Mouse (Mus musculus): ENCODE results near the gene Arhgap42. TPM values are rescaled to one million over a fixed set of nuclear protein-coding genes. Genes with fewer than 3 reads are reported as not detected.

Gene Arhgap42
- polyA plus RNA-seq, 1 experiment from 2014 or later = 43.4 TPM

DNA sequence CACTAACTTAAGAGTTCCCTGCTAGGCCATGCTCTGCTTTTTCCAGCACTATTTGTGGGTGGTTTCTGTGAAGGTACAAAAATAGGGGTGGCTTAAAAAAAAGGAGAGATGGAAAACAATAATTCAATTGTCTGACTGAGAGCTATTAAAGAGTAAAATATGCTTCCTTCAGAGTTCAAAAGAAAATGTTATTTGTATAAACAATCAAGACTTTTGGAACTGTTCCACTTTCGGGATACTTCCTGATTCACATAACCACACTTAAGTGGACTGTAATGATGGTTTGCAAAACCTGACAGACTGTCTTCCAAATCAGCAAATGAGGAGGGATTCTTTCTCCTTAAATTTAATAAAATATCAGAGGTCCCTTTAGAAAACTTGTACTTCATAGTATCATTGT lies 65.8 kb downstream of the Arhgap42 start:
- Histone ChIP-seq H3K27ac (ENCODE audit: low read depth, low read length) (no peak overlapping the region), H3K27me3 (ENCODE audit: control insufficient read depth, insufficient read depth, low read length) (no peaks in the 10 kb centered on the region), H3K4me2 (replicated peaks; ENCODE audit: low read depth, low read length) (no peak overlapping the region), H3K4me3 (ENCODE audit: low read length) (no peak overlapping the region), H3K4me1 (ENCODE audit: control insufficient read depth, insufficient read depth, low read length) (peaks cover 7% of the 10 kb centered on the region; the same call in 1 of the 2 replicates), H3K36me3 (ENCODE audit: control insufficient read depth, insufficient read depth, low read length) (no peaks in the 10 kb centered on the region), H3K9me3 (ENCODE audit: control insufficient read depth, low read length) (no peaks in the 10 kb centered on the region), H3K9ac (ENCODE audit: low read depth, low read length) (no peak overlapping the region)
- ATAC-seq (ENCODE audit: low FRiP score, low TSS enrichment) = no peak
- 34% methylated on average over 1 of the region's 1 CpGs for WGBS

- no peak overlapping the region; the same call in 1 of the 2 replicates for H3K27ac ChIP-seq (ENCODE audit: low read depth, low read length)
- H3K27me3 ChIP-seq (ENCODE audit: control insufficient read depth, insufficient read depth, low read length) = no peaks in the 10 kb centered on the region
- no peak overlapping the region for H3K4me3 ChIP-seq (ENCODE audit: low read length)
- H3K4me2 ChIP-seq (replicated peaks; ENCODE audit: low read depth, low read length) = no peak overlapping the region
- H3K36me3 ChIP-seq (ENCODE audit: control insufficient read depth, insufficient read depth, low read length) = no peaks in the 10 kb centered on the region
- no peak overlapping the region for H3K9ac ChIP-seq (ENCODE audit: low read depth, low read length)
- peaks cover 7% of the 10 kb centered on the region; the same call in 1 of the 2 replicates for H3K4me1 ChIP-seq (ENCODE audit: control insufficient read depth, insufficient read depth, low read length)
- no peaks in the 10 kb centered on the region for H3K9me3 ChIP-seq (ENCODE audit: control insufficient read depth, low read length)
- peak; percentile 68; the same call in 1 of the 2 replicates for ATAC-seq (ENCODE audit: low FRiP score, low TSS enrichment)
- WGBS = 53% methylated on average over 5 of the region's 5 CpGs
Observed at GRCm38 (mm10) chr9:9171146-9171816, 67.6 kb downstream of the Arhgap42 start.

GRCm38 (mm10) chr9:9165641-9166063 lies 73.2 kb downstream of the Arhgap42 start:
- H3K4me2 ChIP-seq (replicated peaks; ENCODE audit: low read depth, low read length) = no peak overlapping the region
- H3K27me3 ChIP-seq (ENCODE audit: control insufficient read depth, insufficient read depth, low read length) = no peaks in the 10 kb centered on the region
- ATAC-seq (ENCODE audit: low FRiP score, low TSS enrichment) = no peak
- H3K4me3 ChIP-seq (ENCODE audit: low read length) = no peak overlapping the region
- no peaks in the 10 kb centered on the region for H3K9me3 ChIP-seq (ENCODE audit: control insufficient read depth, low read length)
- H3K36me3 ChIP-seq (ENCODE audit: control insufficient read depth, insufficient read depth, low read length) = no peaks in the 10 kb centered on the region
- H3K27ac ChIP-seq (ENCODE audit: low read depth, low read length) = no peak overlapping the region
- H3K9ac ChIP-seq (ENCODE audit: low read depth, low read length) = no peak overlapping the region
- 0 out of 2 replicates have a peak, but pooled peaks cover 4% of the 10 kb centered on the region for H3K4me1 ChIP-seq (ENCODE audit: control insufficient read depth, insufficient read depth, low read length)
- WGBS = 79% methylated on average over 4 of the region's 4 CpGs

- no peak for ATAC-seq (ENCODE audit: low FRiP score, low TSS enrichment)
- H3K4me3 ChIP-seq (ENCODE audit: low read length) = no peak overlapping the region
- H3K4me2 ChIP-seq (replicated peaks; ENCODE audit: low read depth, low read length) = no peak overlapping the region
- H3K27me3 ChIP-seq (ENCODE audit: control insufficient read depth, insufficient read depth, low read length) = no peaks in the 10 kb centered on the region
- 0 out of 2 replicates have a peak, but pooled peaks cover 4% of the 10 kb centered on the region for H3K4me1 ChIP-seq (ENCODE audit: control insufficient read depth, insufficient read depth, low read length)
- no peak overlapping the region for H3K9ac ChIP-seq (ENCODE audit: low read depth, low read length)
- H3K9me3 ChIP-seq (ENCODE audit: control insufficient read depth, low read length) = no peaks in the 10 kb centered on the region
- WGBS = 30% methylated on average over 3 of the region's 3 CpGs
- no peak overlapping the region for H3K27ac ChIP-seq (ENCODE audit: low read depth, low read length)
- no peaks in the 10 kb centered on the region for H3K36me3 ChIP-seq (ENCODE audit: control insufficient read depth, insufficient read depth, low read length)
Observed at GRCm38 (mm10) chr9:9160736-9161135, 78.2 kb downstream of the Arhgap42 start.

DNA sequence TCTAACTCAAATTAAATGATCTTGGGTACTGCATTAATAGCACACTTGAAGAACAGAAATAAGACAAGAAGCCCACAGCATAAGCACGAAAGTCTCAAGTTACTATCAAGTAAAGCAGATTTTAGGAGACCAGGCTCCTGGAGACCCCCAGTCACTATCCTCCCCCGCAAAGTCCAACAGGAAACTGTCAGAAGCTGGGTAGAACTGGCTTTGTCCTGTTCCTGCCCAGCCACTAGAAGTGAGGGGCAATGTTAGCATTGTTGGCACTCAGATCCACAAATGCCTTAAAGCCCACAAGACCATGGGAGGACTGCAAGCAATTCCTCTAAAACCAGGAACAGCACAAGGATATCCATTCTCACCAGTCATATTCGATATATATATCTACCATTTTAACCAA lies 80.7 kb downstream of the Arhgap42 start:
- 77% methylated on average over 3 of the region's 3 CpGs for WGBS

GRCm38 (mm10) chr9:9157425-9157824 lies 81.5 kb downstream of the Arhgap42 start:
- no peak for ATAC-seq (ENCODE audit: low FRiP score, low TSS enrichment)
- WGBS = 93% methylated on average over 2 of the region's 2 CpGs
- Histone ChIP-seq H3K4me1 (ENCODE audit: control insufficient read depth, insufficient read depth, low read length) (no peaks in the 10 kb centered on the region), H3K36me3 (ENCODE audit: control insufficient read depth, insufficient read depth, low read length) (no peaks in the 10 kb centered on the region; the same call in 1 of the 2 replicates), H3K27ac (ENCODE audit: low read depth, low read length) (no peak overlapping the region), H3K4me2 (replicated peaks; ENCODE audit: low read depth, low read length) (no peak overlapping the region), H3K9ac (ENCODE audit: low read depth, low read length) (no peak overlapping the region), H3K27me3 (ENCODE audit: control insufficient read depth, insufficient read depth, low read length) (no peaks in the 10 kb centered on the region), H3K9me3 (ENCODE audit: control insufficient read depth, low read length) (no peaks in the 10 kb centered on the region), H3K4me3 (ENCODE audit: low read length) (no peak overlapping the region)

More for the DNA sequence above, 80.7 kb downstream of the Arhgap42 start:
- H3K4me1 ChIP-seq (ENCODE audit: control insufficient read depth, insufficient read depth, low read length) = no peaks in the 10 kb centered on the region
- H3K36me3 ChIP-seq (ENCODE audit: control insufficient read depth, insufficient read depth, low read length) = no peaks in the 10 kb centered on the region; the same call in 1 of the 2 replicates
- H3K27ac ChIP-seq (ENCODE audit: low read depth, low read length) = no peak overlapping the region
- no peak overlapping the region for H3K4me2 ChIP-seq (replicated peaks; ENCODE audit: low read depth, low read length)
- ATAC-seq (ENCODE audit: low FRiP score, low TSS enrichment) = no peak
- no peak overlapping the region for H3K9ac ChIP-seq (ENCODE audit: low read depth, low read length)
- H3K4me3 ChIP-seq (ENCODE audit: low read length) = no peak overlapping the region
- no peaks in the 10 kb centered on the region for H3K27me3 ChIP-seq (ENCODE audit: control insufficient read depth, insufficient read depth, low read length)
- no peaks in the 10 kb centered on the region for H3K9me3 ChIP-seq (ENCODE audit: control insufficient read depth, low read length)

DNA sequence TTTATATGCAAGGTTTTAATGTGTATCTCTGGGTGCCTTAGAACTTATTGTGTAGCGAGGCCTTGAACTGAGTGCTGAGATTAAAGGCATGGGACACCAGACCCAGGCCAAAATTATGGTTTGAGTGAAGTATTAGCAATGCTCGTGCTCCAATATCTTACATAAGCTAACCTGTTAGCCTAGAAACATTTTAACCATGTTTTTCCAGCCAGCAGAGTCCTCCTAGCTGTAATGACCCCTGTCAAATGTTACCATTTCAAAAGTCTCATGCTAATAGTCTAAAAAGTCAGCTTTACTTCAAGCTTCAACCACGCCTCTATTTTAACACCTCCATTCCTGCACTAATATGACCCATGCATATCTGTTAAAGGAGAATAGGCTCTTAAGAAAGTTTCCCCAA lies 84.3 kb downstream of the Arhgap42 start:
- WGBS = 83% methylated on average over 3 of the region's 3 CpGs
- Histone ChIP-seq H3K4me2 (replicated peaks; ENCODE audit: low read depth, low read length) (no peak overlapping the region), H3K9me3 (ENCODE audit: control insufficient read depth, low read length) (no peaks in the 10 kb centered on the region), H3K36me3 (ENCODE audit: control insufficient read depth, insufficient read depth, low read length) (no peaks in the 10 kb centered on the region; the same call in 1 of the 2 replicates), H3K4me1 (ENCODE audit: control insufficient read depth, insufficient read depth, low read length) (no peaks in the 10 kb centered on the region), H3K4me3 (ENCODE audit: low read length) (no peak overlapping the region), H3K9ac (ENCODE audit: low read depth, low read length) (no peak overlapping the region), H3K27me3 (ENCODE audit: control insufficient read depth, insufficient read depth, low read length) (no peaks in the 10 kb centered on the region), H3K27ac (ENCODE audit: low read depth, low read length) (no peak overlapping the region)
- no peak for ATAC-seq (ENCODE audit: low FRiP score, low TSS enrichment)

DNA sequence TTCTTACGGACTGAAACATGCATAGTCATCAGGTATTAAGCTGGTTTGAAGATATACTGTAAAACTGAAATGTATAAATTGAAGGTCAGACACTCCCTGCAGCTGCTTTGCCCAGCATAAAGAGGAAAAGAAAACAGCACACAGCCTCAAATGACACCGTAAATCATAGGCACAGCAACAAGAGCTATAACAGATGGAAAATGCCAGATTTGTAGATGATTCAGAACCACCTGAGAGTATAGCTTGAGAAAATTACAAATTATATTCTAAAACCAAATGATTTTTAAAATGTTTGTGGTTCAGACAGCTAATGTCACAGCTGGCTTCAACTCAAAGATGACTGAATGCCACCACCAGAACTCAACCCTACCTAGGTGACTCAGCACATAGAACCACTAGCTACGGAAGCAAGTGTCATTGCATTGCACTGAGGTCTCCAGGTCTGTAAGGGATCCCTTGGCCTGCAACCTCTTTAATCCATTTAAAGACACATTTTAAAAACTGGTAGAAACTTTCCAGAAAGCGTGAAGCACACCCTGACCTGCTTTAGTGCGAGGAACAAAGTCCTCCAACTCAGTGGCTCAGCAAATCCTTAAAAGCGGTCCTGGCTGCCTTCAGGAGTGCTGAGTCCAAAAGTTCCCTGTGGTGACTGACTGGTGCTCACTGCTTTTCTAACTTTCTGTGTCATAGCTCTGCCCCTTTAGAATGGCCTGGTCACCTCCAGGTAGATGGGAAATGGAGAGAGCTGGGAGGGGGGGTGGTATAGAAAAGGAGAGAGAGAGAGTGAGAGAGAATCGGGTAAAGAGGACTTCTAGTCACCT lies 94.4 kb downstream of the Arhgap42 start:
- Histone ChIP-seq H3K4me3 (ENCODE audit: low read length) (no peak overlapping the region), H3K9me3 (ENCODE audit: control insufficient read depth, low read length) (no peaks in the 10 kb centered on the region), H3K27ac (ENCODE audit: low read depth, low read length) (no peak overlapping the region), H3K4me1 (ENCODE audit: control insufficient read depth, insufficient read depth, low read length) (no peaks in the 10 kb centered on the region), H3K4me2 (replicated peaks; ENCODE audit: low read depth, low read length) (no peak overlapping the region), H3K36me3 (ENCODE audit: control insufficient read depth, insufficient read depth, low read length) (no peaks in the 10 kb centered on the region), H3K27me3 (ENCODE audit: control insufficient read depth, insufficient read depth, low read length) (no peaks in the 10 kb centered on the region), H3K9ac (ENCODE audit: low read depth, low read length) (no peak overlapping the region)
- no peak for ATAC-seq (ENCODE audit: low FRiP score, low TSS enrichment)
- WGBS = 83% methylated on average over 7 of the region's 7 CpGs

GRCm38 (mm10) chr9:9143102-9143501 lies 95.8 kb downstream of the Arhgap42 start:
- H3K36me3 ChIP-seq (ENCODE audit: control insufficient read depth, insufficient read depth, low read length) = no peaks in the 10 kb centered on the region
- no peak overlapping the region for H3K4me3 ChIP-seq (ENCODE audit: low read length)
- H3K27me3 ChIP-seq (ENCODE audit: control insufficient read depth, insufficient read depth, low read length) = no peaks in the 10 kb centered on the region
- H3K9ac ChIP-seq (ENCODE audit: low read depth, low read length) = no peak overlapping the region
- WGBS = 69% methylated on average over 5 of the region's 5 CpGs
- no peak for ATAC-seq (ENCODE audit: low FRiP score, low TSS enrichment)
- no peaks in the 10 kb centered on the region for H3K4me1 ChIP-seq (ENCODE audit: control insufficient read depth, insufficient read depth, low read length)
- no peak overlapping the region for H3K27ac ChIP-seq (ENCODE audit: low read depth, low read length)
- no peaks in the 10 kb centered on the region for H3K9me3 ChIP-seq (ENCODE audit: control insufficient read depth, low read length)
- H3K4me2 ChIP-seq (replicated peaks; ENCODE audit: low read depth, low read length) = no peak overlapping the region
